Mouse (Mus musculus) NIH3T3 (cell line): ENCODE measurements around the gene Lef1.

Experiments used
- DNase-seq: peaks from one replicate; pipeline ENCODE4 v3.0.0-alpha.2; 2012; ENCODE audit warnings: low read depth

The Lef1 gene

DNA sequence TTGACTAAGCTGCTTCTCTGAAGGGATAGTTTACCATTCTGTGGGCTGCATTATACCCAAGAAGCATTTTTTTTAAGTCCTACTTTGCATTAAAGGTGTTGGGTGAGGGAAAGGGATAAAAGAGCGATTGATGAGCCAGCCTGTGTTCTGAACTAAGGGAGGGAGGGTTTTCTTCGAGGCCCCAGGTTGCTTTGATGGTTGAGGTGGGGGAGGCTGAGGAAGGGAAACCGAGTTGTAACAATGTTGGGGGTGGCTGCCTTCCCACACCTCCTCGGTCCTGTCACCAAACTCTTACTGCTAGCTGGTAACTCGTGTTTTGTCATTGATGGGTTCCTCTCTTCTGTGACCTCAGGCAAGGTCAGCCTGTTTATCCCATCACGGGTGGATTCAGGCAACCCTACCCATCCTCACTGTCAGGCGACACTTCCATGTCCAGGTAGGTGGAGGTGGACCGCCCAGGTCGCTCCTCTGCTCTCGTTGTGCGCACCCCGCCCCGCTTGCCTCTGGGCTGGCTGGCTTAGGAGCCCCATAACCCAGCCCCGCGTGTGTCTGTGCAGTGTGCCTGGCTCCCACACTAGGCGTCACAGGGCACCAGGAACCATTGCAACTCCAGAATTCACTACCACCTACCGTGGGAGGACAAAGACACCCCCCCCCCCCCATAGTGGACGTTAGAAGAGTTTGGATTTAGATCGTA lies 80.5 kb downstream of the Lef1 start:
- DNase-seq: no peak

DNA sequence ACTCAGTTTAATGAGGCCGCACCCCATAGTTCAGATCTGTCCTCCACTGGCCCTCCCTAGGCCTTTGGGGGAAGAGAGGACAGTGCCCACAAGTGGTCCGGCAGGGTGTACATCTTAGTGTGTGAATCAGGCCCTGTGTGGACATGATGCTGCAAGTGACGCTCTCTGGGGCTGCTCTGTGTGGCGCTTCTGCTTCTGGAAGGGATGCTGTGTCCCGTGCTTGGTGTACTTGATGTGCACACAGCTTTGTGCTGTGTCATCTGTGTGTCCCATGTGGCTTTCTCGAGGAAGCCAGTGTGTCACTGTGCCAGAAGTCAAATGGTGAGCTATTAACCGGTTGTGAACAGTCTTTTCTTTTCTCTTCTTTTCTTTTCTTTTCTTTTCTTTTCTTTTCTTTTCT lies 81.2 kb downstream of the Lef1 start:
- no peak for DNase-seq

DNA sequence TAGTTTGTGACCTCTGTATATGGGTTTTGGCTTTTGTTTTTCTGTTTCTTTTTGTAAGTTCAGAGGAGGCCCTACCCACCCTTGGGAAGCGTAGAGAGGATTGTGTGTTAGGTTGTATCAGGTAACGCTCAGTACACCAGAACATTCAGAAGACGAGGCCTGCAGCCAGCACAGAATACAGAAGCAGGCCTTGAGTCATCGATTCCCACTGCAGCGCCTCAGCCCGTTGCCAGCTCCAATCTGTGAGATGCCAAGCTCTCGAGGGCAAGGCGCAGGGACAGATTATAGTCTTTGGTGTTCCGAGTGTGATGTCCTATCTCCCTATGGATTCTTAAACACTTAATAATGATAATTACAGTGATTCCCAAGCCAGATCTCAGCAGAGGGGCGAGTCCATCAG lies 85.8 kb downstream of the Lef1 start:
- DNase-seq: no peak

DNA sequence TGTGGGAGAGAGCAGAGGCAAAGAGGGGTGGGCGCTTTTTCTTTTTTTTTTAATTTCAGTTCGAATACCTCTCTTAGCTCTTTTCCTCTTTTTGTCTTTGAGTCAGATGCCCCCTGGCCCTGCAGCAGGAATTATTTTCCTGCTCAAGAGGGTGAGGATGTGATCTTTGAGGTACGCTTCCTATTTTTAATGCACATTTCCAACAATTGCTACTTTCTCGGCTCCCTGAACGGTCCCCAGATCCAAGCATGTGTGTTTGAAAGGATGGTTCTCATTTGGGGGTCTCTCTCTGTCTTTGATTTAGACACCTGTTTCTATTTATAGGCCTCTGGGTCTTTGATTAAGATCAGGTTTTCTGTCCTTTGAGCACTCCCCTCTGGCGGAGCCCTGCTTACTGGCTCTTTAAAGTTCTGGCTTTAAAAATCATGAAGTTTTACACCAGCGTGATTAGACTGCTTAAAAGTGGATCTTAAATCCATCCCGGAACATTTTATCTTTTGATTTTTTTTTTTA lies 86.3 kb downstream of the Lef1 start:
- no peak for DNase-seq

DNA sequence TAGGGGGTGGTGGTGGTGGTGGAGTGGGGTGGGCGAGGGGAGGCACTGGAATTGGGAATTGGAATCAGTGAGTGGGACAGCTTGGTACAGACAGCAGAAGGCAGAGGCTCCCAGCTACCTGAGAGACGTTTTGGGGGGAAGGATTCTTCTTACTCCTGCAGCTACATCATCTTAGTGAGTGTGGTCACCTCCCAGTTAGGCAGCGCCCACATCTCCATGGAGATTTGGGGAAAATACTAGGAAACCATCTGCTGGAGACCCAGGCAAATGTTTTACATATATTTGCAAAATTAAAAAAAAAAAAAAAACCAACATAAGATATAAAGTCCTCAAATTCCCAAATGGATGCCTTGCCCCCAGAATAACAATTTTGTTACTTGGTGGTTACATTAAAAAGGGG lies 88.7 kb downstream of the Lef1 start:
- no peak for DNase-seq

DNA sequence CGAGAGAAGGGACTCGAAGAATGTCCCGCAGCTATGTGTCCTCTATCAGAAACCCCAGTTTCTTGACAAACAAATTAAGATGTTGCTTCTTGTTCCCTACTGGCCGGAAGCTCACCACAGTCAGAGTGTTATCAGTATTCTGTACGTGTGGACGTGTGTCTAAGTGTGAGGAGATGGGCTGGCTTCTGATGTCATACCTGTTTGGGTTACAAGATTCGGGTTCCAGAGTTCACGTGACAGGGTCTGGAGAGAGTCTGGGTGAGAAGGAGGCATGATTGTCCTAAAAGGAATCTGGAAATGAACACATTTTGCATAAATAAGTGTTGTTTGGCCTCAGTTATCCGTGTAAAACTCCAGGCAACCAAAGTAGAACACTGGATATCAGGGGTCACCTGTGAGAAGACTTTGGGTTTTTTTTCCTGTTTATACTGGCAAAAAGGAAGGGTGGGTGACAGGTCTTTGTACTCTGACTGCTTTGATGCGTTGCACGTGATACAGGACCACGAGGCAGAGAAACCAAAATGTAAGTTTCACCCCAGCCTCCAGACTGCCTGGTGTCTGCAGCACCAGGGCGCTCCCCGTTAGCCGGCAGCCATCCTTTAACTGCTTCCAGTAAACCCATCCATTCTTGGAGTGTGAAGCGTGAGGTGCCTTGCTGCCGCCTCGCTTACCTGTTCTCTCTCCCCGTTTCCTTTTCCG lies 89.5 kb downstream of the Lef1 start:
- DNase-seq: no peak

DNA sequence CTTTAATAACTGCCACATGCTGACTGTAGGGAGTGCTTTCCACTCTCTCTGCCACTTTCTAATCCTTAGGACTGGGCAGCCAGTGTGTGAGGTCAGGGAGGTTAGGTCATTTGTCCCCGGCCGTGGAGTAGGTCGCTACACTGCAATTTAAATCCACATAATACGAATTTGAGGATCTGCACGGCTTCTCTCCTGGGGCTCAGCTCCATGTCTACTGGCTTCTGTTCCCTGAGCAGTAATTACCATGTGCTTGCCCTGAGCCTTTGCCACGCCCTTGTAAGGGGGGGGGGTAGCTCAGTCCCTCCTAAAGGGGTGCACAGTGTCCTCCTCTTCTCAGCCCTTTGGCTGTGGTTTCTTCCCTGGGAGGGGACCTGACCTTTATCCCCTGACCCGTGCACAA lies 92.0 kb downstream of the Lef1 start:
- DNase-seq: no peak

DNA sequence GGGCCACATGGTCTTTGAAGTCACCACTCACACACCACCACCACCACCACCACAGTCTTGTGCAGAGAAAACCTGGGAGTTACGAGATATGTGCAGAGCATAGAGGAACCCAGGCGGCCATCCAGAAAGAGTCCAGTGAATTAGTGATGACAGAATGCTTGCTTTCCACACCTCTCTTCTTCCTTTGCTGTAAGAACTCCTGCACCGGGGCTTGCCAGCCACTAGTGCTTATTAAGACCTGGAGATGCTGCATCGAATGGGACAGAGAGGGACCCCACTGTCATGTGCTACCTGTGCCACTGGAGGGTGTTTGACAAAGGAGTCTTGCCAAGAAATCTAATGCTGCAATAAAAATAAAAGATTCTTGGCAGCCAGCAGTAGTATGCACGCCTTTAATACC lies 97.6 kb downstream of the Lef1 start:
- DNase-seq: no peak

DNA sequence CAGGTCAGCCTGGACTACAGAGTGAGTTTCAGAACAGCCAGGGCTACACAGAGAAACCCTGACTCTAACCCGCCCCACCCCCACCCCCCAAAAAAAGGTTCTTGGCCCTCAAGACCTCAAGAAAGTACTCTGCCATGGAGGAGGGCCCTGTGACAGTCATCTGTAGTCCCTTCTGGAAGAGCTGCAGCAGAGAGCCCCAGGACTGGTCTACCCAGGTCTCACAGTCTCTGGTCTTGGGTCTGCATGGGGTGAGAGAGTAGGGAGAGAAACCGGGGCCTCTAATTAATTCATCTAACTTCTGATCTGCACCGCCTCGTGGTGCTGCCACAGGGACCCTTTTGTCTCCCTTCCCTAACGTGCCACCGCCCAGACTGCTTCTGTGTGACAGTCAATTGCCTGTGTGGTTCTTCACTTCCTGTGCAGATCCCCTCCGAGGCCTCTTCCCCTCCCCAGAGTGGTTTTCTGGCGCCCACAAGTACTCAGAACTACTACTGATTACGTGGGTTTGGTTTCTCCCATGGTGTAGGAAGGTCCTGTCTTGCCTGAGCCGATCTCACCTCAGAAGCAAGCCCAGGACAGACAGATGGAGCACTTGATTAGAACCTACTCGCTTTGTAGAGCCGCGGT lies 98.1 kb downstream of the Lef1 start:
- DNase-seq: no peak

DNA sequence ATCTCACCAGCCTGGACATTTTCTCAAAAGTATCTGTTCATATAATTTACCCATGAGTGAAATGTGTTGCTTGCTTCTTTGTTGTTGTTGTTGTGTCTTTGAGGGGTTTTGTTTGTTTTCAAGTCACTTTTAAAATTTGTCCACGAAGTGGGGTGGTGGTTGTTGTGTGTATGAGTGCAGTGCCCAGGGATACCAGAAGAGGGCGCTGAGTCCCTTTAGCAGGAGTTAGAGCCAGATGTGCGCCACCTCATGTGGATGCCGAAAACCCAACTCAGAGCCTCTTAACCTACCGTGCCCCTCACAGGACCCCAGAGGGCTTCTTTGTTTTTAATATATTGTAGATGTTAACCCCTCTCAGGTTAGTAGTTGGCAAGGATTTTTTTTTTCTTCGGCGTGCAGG lies 101.9 kb downstream of the Lef1 start:
- peak; percentile 19 for DNase-seq

DNA sequence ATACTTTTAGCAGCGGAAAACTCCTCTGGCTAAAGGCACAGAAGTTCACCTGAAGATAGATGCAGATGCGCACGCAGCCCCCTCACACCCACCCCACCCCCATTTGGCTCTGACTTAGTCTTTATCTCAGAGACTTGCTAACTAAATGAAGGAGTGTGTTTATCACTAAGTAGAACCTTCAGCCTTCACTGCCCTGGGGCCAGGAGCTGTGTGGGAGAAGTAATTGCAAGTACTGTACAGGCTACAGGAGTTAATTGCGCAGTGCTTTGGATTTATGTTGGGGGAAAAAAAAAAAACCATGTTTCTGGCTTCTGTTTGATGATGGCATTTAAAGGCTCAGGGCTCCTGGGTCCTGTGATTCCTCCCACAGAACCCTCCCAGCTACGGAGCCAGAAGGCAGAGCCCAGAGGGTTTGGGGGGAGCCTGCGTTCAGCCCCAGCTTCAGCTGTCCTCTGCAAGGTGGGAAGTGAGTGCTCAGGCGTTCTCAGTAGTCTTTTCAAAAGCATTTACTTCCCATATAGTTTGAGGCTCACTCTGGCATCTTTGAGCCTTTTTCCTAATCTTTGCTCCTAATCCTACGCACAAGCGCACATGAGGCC lies 103.9 kb downstream of the Lef1 start:
- no peak for DNase-seq

DNA sequence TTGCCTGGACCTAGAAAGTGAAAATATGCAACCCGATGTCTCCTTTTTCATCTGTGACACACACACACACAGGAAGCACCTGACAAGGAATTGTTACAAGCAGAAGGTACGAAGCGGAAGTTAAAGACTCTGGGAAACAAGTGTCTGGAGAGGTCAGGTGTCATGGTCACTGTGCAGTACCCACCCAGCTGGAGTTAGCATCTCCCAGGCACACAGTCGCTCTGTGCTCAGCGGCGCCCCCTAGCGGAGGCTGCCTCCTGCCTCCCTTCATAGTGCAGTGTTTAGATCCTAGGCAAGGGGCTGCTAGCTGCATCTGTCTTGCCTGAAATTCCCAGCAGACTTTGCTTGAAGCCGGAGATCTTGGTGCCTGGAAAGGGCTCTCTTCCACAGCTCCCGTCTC lies 104.6 kb downstream of the Lef1 start:
- peak; percentile 48 for DNase-seq

DNA sequence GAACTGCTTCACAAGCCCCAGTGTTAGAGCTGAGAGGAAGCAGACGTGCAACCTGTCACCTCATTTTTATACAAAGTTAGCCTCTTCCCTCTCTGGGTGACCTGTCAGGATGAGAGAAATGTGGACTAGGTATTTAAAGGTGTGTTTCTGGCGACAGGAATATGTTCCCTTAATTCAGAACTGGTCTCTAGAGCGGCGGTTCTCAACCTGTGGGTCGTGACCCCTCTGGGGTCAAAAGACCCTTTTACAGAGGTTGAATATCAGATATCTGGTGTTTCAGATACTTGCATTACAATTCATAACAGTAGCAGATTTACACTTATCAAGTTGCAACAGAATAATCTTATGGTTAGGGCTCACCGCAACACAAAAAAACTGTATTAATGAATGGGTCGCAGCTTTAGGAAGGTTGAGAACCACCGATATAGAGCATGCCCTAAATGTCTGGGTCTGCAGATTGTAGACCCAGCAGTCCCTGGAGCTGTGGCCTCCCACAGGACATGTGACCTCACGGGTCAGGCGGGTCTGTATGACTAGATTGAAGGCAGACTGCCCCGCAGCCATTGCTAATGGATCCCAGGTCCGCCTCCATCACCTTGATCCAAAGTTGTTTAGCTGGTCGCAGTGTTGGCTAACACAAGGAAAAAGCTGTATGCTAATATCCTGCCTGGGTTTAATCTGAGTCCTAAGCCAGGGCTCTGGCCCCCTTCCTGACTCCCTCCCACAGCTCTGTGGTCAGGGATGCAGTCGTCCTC lies 108.5 kb downstream of the Lef1 start:
- no peak for DNase-seq

DNA sequence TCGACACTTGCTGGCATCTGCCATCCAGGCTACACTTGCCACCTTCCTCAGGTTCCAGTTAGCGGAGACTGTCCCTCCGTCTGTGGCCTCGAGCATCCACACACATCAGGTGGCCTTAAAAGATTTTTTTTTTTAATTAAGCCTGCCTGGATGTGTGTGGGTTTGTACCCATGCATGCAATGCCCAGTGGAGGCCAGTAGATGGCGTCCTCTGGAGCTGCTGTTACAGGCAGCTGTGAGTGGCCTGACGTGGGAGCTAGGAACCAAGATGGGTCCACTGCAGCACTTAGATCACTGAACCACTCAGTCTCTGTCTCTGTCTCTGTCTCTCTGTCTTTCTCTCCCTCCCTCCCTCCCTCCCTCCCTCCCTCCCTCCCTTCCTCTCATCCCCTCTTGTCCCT lies 117.8 kb downstream of the Lef1 start:
- DNase-seq: peak; percentile 25

DNA sequence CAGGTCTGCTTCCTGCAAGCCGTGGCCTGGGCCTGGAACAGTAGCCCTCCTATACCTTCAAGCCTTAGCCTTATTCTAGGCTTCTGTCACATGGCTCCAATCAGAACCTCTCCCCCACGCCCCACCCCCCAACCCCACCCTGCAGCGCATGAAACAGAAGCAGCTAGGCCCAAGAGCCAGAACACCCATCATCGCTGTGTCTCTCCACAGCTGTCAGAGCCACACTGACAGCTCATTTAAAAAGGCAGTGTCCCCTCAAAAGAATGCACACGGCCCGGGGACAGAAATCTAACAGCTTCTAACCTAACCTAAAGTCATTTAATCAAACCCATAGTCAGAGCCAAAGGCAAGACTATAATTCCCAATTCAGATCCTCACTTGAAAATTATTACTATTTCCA lies 126.8 kb downstream of the Lef1 start:
- no peak for DNase-seq

DNA sequence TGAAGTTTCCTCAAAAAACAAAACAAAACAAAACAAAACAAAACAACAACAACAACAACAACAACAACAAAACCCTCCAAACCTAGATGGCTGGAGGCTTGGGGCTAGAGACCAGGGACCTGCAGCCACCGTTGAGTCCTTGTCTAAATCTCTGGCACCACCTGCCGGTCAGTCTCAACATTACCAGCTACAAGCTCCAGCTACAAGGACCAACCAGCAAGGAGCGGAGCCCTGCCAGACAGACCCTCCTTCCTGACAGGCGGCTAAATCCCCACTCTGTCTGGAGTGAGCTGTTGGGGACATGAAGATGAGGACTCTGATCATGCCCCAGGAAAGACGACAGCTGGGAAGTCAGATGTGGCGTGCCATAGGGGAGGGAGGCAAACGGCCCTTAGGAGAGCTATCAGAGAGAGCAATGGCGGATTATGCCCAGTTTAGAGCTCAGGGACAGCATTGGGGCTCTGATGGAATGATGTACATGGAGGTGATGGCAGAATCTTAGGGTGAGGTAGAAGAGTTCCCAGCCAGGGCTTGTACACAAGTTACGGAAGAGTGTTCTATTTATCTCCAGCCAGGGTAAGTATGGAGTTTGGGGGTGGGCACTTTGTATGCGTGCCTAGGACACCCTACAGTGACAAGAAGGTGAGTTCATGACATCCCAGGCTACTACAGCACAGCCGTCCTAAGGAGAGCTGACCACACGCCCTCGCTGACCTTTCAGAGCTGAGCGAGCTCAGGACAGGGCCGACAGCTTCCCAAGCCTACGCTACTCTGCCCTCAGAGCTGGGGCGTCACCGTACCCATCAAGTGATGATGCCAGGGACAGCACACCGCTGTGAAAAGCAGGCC lies 127.7 kb downstream of the Lef1 start:
- DNase-seq: peak; percentile 89

DNA sequence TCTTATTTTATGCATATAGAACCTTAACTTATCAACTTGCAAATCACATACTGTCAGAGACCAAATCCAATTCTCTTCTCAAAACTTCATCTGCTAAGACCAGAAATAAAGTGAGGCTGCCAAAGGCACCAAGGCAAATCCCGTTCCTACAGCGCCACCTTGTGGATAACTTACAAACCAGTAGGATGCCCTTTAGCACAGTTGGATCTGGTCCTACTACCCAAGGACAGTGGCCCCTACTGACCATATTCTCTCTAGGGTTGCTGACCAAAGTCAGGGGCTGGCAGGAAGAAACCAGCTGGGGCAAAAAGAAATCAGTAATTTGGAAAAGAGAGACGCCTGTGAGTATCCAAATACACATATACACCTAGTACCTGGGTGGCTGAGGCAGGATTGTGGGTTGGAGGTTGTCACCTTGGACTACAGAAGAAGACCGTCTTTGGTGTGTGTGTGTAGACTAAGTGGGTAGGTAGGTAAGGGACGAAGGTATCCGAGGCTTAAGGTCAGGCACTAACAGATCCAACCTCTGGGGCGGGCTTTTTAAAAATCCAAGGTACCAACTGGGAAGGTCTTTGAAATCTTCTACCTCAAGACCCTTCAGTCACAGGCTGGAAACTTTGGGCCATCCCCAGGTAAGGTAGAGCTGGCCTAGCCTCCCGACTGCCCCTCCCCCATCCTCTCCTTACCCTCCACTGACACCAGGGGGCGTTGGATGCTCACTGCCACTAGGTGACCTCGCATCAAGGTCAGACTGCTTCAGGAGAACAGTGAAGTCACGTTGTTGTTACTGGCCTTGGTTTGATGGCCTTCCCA lies 135.7 kb downstream of the Lef1 start:
- peak; percentile 88 for DNase-seq

DNA sequence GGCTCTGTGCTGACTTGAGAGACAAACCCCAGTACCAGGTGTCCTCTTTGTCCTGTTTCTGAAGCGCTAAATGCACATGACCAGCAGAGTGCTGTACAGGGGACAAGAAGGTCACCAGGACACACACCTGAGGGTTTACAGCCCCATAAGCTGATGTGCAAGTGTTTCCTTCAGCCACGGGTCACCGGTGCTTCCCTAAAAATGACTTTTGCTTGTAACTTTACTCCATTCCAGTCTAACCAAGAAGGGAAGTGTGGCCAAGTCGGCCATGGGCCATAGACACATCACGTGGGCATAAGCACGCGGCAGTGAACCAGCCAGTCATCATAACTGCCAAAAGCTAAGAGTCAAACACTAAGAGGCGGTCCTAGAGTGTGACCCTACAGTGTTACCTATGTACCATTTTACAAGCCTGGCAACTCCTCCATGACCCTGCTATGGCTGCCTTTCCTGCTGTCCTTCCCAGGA lies 136.3 kb downstream of the Lef1 start:
- DNase-seq: no peak

DNA sequence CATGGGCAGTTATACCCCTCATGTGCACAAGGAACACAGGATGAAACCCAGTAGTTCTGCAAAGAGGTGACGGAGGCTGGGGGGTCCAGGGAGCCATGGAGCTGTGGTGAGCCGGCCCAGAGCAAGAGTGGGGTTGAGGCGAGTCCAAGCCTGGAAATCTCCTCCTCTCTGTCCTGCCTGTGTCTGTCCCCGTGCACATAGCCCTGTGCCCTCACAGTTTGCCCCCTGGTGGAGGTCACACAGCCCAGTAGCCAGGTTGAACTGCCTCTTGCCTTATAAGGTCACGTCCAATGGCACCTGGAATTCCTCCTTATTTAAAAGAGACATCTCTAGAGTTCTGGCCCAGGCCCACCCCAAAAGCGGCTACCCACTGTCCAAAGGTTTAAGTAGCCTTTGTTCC lies 137.2 kb downstream of the Lef1 start:
- DNase-seq: no peak

DNA sequence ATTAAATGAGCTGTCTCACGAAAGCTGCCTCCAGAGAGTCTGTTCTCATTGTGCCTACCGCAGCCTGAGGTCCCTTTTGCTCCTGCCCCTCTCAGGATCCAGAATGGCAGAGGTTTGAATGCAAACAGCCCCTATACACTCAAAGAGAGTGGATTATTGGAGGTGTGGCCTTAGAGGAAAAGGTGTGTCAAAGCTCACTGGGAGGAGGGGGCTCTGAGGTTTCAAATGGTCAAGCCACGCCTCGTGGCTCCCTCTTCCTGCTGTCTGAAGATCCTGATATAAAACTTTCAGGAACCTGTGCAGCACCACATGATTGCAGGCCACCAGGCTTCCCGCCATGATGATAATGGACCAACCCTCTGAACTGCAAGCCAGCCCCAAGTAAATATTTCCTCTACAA lies 137.6 kb downstream of the Lef1 start:
- DNase-seq: no peak
